Mouse (Mus musculus): ENCODE results near the gene Gmcl1. TPM values are rescaled to one million over a fixed set of nuclear protein-coding genes. Genes with fewer than 3 reads are reported as not detected.

The Gmcl1 gene
- polyA plus RNA-seq, 1 experiment: 7.1 TPM

GRCm38 (mm10) chr6:86658501-86658900 is 74.7 kb downstream of the Gmcl1 start:
- no peak overlapping the region for H3K4me3 ChIP-seq (ENCODE audit: insufficient read depth, low read depth, low read length)
- no peak overlapping the region for H3K27ac ChIP-seq (replicated peaks; ENCODE audit: low read depth, low read length)
- no peaks in the 10 kb centered on the region for H3K4me1 ChIP-seq (ENCODE audit: control insufficient read depth, insufficient read depth, insufficient read length, low read length)

- Histone ChIP-seq H3K27ac (replicated peaks; ENCODE audit: low read depth, low read length) (no peak overlapping the region), H3K4me1 (ENCODE audit: control insufficient read depth, insufficient read depth, insufficient read length, low read length) (no peaks in the 10 kb centered on the region), H3K4me3 (ENCODE audit: insufficient read depth, low read depth, low read length) (no peak overlapping the region)
Measured at GRCm38 (mm10) chr6:86654270-86654916, 78.8 kb downstream of the Gmcl1 start.

- Histone ChIP-seq H3K27ac (replicated peaks; ENCODE audit: low read depth, low read length) (no peak overlapping the region), H3K4me3 (ENCODE audit: insufficient read depth, low read depth, low read length) (no peak overlapping the region)
Measured at GRCm38 (mm10) chr6:86653026-86653425, 80.2 kb downstream of the Gmcl1 start.

GRCm38 (mm10) chr6:86646143-86646542 is 87.0 kb downstream of the Gmcl1 start:
- Histone ChIP-seq H3K4me1 (ENCODE audit: control insufficient read depth, insufficient read depth, insufficient read length, low read length) (no peaks in the 10 kb centered on the region), H3K4me3 (ENCODE audit: insufficient read depth, low read depth, low read length) (no peak overlapping the region), H3K27ac (replicated peaks; ENCODE audit: low read depth, low read length) (no peak overlapping the region)

More at GRCm38 (mm10) chr6:86653026-86653425, 80.2 kb downstream of the Gmcl1 start:
- no peaks in the 10 kb centered on the region for H3K4me1 ChIP-seq (ENCODE audit: control insufficient read depth, insufficient read depth, insufficient read length, low read length)

GRCm38 (mm10) chr6:86645551-86645950 is 87.6 kb downstream of the Gmcl1 start:
- H3K4me3 ChIP-seq (ENCODE audit: insufficient read depth, low read depth, low read length): no peak overlapping the region
- no peak overlapping the region for H3K27ac ChIP-seq (replicated peaks; ENCODE audit: low read depth, low read length)
- H3K4me1 ChIP-seq (ENCODE audit: control insufficient read depth, insufficient read depth, insufficient read length, low read length): no peaks in the 10 kb centered on the region

GRCm38 (mm10) chr6:86644775-86645400 is 88.3 kb downstream of the Gmcl1 start:
- no peak overlapping the region for H3K4me3 ChIP-seq (ENCODE audit: insufficient read depth, low read depth, low read length)
- no peak overlapping the region for H3K27ac ChIP-seq (replicated peaks; ENCODE audit: low read depth, low read length)
- no peaks in the 10 kb centered on the region for H3K4me1 ChIP-seq (ENCODE audit: control insufficient read depth, insufficient read depth, insufficient read length, low read length)

Other genes starting within 250 kb of the Gmcl1 start
- gene Pcbp1, start 207.1 kb downstream of the Gmcl1 start, polyA plus RNA-seq (2012; ENCODE audit: insufficient read depth, insufficient read length, missing spikeins): 107 and 116 TPM in 2 replicates
- 0.67 and 0.96 TPM in 2 replicates for gene Asprv1, start 105.2 kb downstream of the Gmcl1 start, polyA plus RNA-seq (2012; ENCODE audit: insufficient read depth, insufficient read length, missing spikeins)
- 3.4 and 4.9 TPM in 2 replicates for gene Mxd1, start 64.2 kb downstream of the Gmcl1 start, polyA plus RNA-seq (2012; ENCODE audit: insufficient read depth, insufficient read length, missing spikeins)
- gene Snrnp27, start 48.9 kb downstream of the Gmcl1 start, polyA plus RNA-seq (2012; ENCODE audit: insufficient read depth, insufficient read length, missing spikeins): 113 and 121 TPM in 2 replicates
- 42.5 and 51.3 TPM in 2 replicates for gene Anxa4, start 60.2 kb upstream of the Gmcl1 start, polyA plus RNA-seq (2012; ENCODE audit: insufficient read depth, insufficient read length, missing spikeins)
- 6.9 and 13.2 TPM in 2 replicates for gene Aak1, start 116.1 kb upstream of the Gmcl1 start, polyA plus RNA-seq (2012; ENCODE audit: insufficient read depth, insufficient read length, missing spikeins)

Measured in brown adipose tissue, adult 24 weeks (tissue).